Mouse (Mus musculus): ENCODE data around the gene Nfe2l1. TPM values are rescaled to one million over a fixed set of nuclear protein-coding genes. Genes with fewer than 3 reads are reported as not detected.

Nfe2l1 gene
- 41.3 and 45.0 TPM in 2 replicates for total RNA-seq (2014; rRNA removed)
- polyA plus RNA-seq (2012; rRNA removed): 106 and 107 TPM in 2 replicates

DNA sequence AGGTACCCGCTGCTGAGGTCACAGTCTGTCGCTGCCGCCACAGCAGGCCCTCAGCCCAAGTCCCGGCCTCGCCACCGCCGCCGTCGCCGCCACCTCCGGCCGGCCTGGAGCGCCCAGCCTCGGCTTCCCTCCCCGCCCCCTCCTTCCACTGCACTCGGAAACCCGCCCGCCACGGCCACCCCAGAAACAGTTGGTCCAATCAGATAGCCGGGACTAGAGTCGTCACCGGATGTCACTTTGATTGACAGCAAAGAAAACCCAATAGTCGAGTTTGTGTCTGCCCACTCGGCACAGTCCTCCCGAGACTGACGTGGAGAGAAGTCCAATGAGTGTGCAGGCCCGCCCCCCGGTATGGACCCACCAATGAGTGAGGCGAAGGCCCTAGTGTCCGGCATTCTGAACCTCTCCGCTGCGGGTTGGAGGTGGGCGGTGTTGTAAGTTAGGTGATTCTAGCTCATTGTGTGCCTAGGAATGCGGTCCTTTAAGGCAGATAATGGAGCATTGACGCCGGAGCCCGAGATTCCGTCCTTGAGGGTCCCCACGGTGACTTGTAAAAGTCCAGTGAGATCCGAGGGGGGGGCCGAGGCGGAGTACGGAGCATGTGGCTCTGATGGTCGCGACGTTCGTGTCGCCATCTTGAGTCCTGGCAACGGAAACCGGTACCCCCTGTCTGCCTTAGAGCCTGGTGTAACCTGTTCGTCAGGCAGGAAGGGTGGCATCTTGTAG is at the start of gene Nfe2l1:
TSS of gene Nfe2l1 (minus strand) at position 156 of the 726 bp plus-strand sequence.
- DNase-seq (ENCODE audit: extremely low read depth, low read depth, low spot score): peak; percentile 98

DNA sequence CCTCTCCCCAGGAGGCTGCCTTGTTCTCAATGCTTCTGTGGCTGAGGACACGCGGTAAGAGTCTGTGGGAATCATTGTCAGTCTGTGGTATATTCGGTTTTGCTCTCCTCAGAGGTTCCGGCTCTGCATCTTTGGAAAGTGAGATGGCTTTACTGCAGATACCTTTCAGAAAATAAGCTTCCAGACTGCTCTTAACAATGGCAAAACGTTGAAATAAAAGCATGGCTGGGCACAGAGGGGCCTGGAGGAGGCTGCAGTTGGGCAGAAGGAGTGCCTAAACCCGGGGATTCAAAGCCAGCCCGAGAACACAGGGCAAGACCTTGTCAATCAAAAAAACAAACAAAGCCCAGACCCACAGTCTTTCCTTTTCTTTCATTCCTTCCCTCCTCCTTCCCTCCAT is 49.6 kb upstream of the Nfe2l1 start:
- Histone ChIP-seq H3K9ac (ENCODE audit: low read depth, low read length) (peak overlapping the region; percentile 21; the same call in 1 of the 2 replicates), H3K36me3 (ENCODE audit: control insufficient read depth, insufficient read depth, low read length) (no peaks in the 10 kb centered on the region), H3K4me3 (ENCODE audit: insufficient read depth, low read depth, low read length) (peak overlapping the region; percentile 26; the same call in 1 of the 2 replicates), H3K27ac (replicated peaks; ENCODE audit: insufficient read depth, low read depth, low read length) (peak overlapping the region; percentile 37), H3K27me3 (ENCODE audit: control insufficient read depth, insufficient read depth, low read length) (peaks cover 2% of the 10 kb centered on the region; the same call in 1 of the 2 replicates), H3K79me2 (ENCODE audit: control insufficient read depth, insufficient read depth, low read length) (no peaks in the 10 kb centered on the region), H3K4me1 (ENCODE audit: control insufficient read depth, insufficient read depth, low read length) (no peaks in the 10 kb centered on the region)
- WGBS: 43% methylated on average over 7 of the region's 7 CpGs
- TF ChIP-seq POLR2A (IDR thresholded peaks at IDR 0.05; ENCODE audit: extremely low read depth, insufficient read depth, low read length): no peak
- TF ChIP-seq CTCF (IDR thresholded peaks at IDR 0.05; ENCODE audit: low read depth, low read length): no peak
- no peak for DNase-seq (ENCODE audit: extremely low read depth, low read depth, low spot score)

More for the DNA sequence above, at the start of gene Nfe2l1:
- TF ChIP-seq POLR2A (IDR thresholded peaks at IDR 0.05; ENCODE audit: extremely low read depth, insufficient read depth, low read length): peak; percentile 43; the same call in 1 of the 2 replicates
- no peak for TF ChIP-seq CTCF (IDR thresholded peaks at IDR 0.05; ENCODE audit: low read depth, low read length)
- peaks cover 24% of the 10 kb centered on the region; the same call in 1 of the 2 replicates for H3K79me2 ChIP-seq (ENCODE audit: control insufficient read depth, insufficient read depth, low read length)
- under 1% methylated on average over 51 of the region's 51 CpGs for WGBS
- peaks cover 3% of the 10 kb centered on the region; the same call in 1 of the 2 replicates for H3K36me3 ChIP-seq (ENCODE audit: control insufficient read depth, insufficient read depth, low read length)
- H3K9ac ChIP-seq (ENCODE audit: low read depth, low read length): peak within 1 kb of the TSS; percentile 91
- H3K4me3 ChIP-seq (ENCODE audit: insufficient read depth, low read depth, low read length): peak within 1 kb of the TSS; percentile 77
- no peaks in the 10 kb centered on the region for H3K27me3 ChIP-seq (ENCODE audit: control insufficient read depth, insufficient read depth, low read length)
- H3K4me1 ChIP-seq (ENCODE audit: control insufficient read depth, insufficient read depth, low read length): peaks cover 27% of the 10 kb centered on the region
- H3K27ac ChIP-seq (replicated peaks; ENCODE audit: insufficient read depth, low read depth, low read length): peak within 1 kb of the TSS; percentile 92

DNA sequence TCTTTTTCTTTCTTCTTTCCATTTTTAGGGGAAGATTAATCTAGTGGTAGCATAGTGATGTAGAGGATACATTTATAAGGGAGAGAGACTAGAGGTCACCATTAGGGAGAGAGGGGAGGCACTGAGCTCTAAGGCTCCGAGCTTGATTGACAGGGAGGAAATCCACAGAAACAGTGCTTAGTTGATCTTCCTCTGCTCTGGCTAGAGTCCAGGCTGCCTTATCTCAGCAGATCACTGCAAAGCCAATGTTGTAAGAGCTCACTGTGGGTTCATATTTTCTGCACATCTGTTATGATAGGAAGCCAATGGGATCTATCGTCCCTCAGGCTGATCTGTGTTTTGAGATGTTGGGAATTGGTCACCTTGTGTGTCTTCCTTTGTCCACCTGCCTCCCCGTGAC is 48.9 kb upstream of the Nfe2l1 start:
- H3K9ac ChIP-seq (ENCODE audit: low read depth, low read length): no peak overlapping the region
- H3K4me3 ChIP-seq (ENCODE audit: insufficient read depth, low read depth, low read length): peak overlapping the region; percentile 30; the same call in 1 of the 2 replicates
- H3K36me3 ChIP-seq (ENCODE audit: control insufficient read depth, insufficient read depth, low read length): no peaks in the 10 kb centered on the region
- peaks cover 2% of the 10 kb centered on the region; the same call in 1 of the 2 replicates for H3K27me3 ChIP-seq (ENCODE audit: control insufficient read depth, insufficient read depth, low read length)
- no peaks in the 10 kb centered on the region for H3K79me2 ChIP-seq (ENCODE audit: control insufficient read depth, insufficient read depth, low read length)
- no peak overlapping the region; the same call in 1 of the 2 replicates for H3K27ac ChIP-seq (replicated peaks; ENCODE audit: insufficient read depth, low read depth, low read length)
- TF ChIP-seq POLR2A (IDR thresholded peaks at IDR 0.05; ENCODE audit: extremely low read depth, insufficient read depth, low read length): no peak
- TF ChIP-seq CTCF (IDR thresholded peaks at IDR 0.05; ENCODE audit: low read depth, low read length): no peak
- no peak for DNase-seq (ENCODE audit: extremely low read depth, low read depth, low spot score)
- 40% methylated on average over 3 of the region's 3 CpGs for WGBS
- H3K4me1 ChIP-seq (ENCODE audit: control insufficient read depth, insufficient read depth, low read length): no peaks in the 10 kb centered on the region

DNA sequence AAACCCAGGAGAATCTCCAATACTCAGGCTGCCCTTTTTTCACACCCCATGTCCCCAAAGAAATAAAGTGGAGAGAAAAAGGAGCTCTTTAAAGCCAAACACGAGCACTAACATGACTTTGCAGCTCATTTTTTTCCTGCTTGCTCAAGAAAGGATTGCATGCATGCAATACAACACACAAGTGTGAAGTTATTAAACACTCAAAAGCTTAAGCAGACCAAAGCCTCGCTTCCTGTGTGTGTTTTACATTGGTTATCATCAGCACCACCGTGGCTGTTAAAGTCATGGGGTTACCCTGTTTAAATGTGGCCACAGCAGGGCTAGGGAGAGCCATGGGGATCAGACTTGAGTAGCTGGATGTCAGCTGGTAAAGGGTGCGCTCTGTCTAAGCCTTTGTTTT is 47.3 kb upstream of the Nfe2l1 start:
- DNase-seq (ENCODE audit: extremely low read depth, low read depth, low spot score): no peak
- no peak overlapping the region for H3K27ac ChIP-seq (replicated peaks; ENCODE audit: insufficient read depth, low read depth, low read length)
- H3K4me1 ChIP-seq (ENCODE audit: control insufficient read depth, insufficient read depth, low read length): no peaks in the 10 kb centered on the region
- 57% methylated on average over 4 of the region's 4 CpGs for WGBS
- no peaks in the 10 kb centered on the region for H3K36me3 ChIP-seq (ENCODE audit: control insufficient read depth, insufficient read depth, low read length)
- peaks cover 2% of the 10 kb centered on the region; the same call in 1 of the 2 replicates for H3K27me3 ChIP-seq (ENCODE audit: control insufficient read depth, insufficient read depth, low read length)
- no peaks in the 10 kb centered on the region for H3K79me2 ChIP-seq (ENCODE audit: control insufficient read depth, insufficient read depth, low read length)
- H3K9ac ChIP-seq (ENCODE audit: low read depth, low read length): no peak overlapping the region
- no peak overlapping the region for H3K4me3 ChIP-seq (ENCODE audit: insufficient read depth, low read depth, low read length)
- no peak for TF ChIP-seq CTCF (IDR thresholded peaks at IDR 0.05; ENCODE audit: low read depth, low read length)
- TF ChIP-seq POLR2A (IDR thresholded peaks at IDR 0.05; ENCODE audit: extremely low read depth, insufficient read depth, low read length): no peak

DNA sequence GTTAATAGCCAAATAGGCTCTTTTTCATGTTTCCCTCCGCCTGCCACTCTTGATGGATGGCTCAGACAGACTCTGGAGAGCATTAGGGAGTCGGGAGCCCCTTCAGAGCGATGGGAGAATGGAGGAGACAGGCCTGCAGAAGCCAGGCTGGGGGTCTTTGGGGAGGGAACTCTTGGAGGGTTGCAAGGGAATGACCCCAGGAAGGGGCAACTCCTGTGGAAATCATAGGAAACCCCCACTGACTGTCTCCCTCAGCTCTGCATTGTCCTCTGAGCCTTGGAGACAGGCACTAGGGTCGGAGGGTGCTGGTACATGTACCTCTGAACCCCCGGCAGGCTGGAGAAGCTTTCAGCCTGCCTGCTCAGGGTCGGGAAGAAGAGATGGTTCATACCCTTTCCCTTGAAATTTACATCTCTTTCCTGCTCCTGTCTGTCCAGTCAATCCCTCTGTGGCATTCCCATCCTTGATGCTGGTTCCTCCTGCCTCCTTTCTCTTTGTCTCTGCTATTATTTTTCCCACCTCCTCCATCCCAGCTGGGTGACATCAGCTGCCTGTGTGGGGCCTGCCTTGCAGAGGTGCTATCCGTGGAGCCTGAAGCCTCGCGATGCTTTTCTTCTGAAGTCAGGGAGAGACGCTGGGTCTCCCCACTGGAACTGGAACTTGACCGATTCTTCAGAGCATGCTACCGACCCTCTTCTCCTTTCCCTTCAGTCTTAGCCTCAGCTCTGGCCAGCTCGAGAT is 46.7 kb upstream of the Nfe2l1 start:
- TF ChIP-seq CTCF (IDR thresholded peaks at IDR 0.05; ENCODE audit: low read depth, low read length) (no peak), POLR2A (IDR thresholded peaks at IDR 0.05; ENCODE audit: extremely low read depth, insufficient read depth, low read length) (no peak)
- H3K27me3 ChIP-seq (ENCODE audit: control insufficient read depth, insufficient read depth, low read length): peaks cover 2% of the 10 kb centered on the region; the same call in 1 of the 2 replicates

More for the DNA sequence above, 46.7 kb upstream of the Nfe2l1 start:
- no peaks in the 10 kb centered on the region for H3K36me3 ChIP-seq (ENCODE audit: control insufficient read depth, insufficient read depth, low read length)
- no peaks in the 10 kb centered on the region for H3K79me2 ChIP-seq (ENCODE audit: control insufficient read depth, insufficient read depth, low read length)
- no peak overlapping the region for H3K9ac ChIP-seq (ENCODE audit: low read depth, low read length)
- H3K27ac ChIP-seq (replicated peaks; ENCODE audit: insufficient read depth, low read depth, low read length): no peak overlapping the region
- DNase-seq (ENCODE audit: extremely low read depth, low read depth, low spot score): no peak
- H3K4me3 ChIP-seq (ENCODE audit: insufficient read depth, low read depth, low read length): no peak overlapping the region
- 52% methylated on average over 13 of the region's 13 CpGs for WGBS
- H3K4me1 ChIP-seq (ENCODE audit: control insufficient read depth, insufficient read depth, low read length): no peaks in the 10 kb centered on the region

All from liver, adult 2 months (tissue).